Mouse (Mus musculus): ENCODE measurements around the gene Ccn6.

- no peak for TF ChIP-seq CTCF (IDR thresholded peaks at IDR 0.05; ENCODE audit: borderline replicate concordance, control insufficient read depth, extremely low read depth, insufficient read depth, low read length, poor library complexity)
- TF ChIP-seq POLR2A (IDR thresholded peaks at IDR 0.05; ENCODE audit: control insufficient read depth, extremely low read depth, insufficient read depth, low read length, poor library complexity) = no peak
Observed at GRCm38 (mm10) chr10:39106935-39107334, 56.7 kb downstream of the Ccn6 start.

All from thymus, adult 2 months (tissue).